Mouse (Mus musculus) frontal cortex, postnatal 10 days (tissue): Measurements from ENCODE around the gene Akirin2.
A peak's percentile ranks its signal among the peaks of the same experiment; 100 is the strongest.
"Not testable (repeated sequence)": the region's sequence is repeated elsewhere in the genome, so short reads cannot be mapped to it uniquely, and the experiment has no call there.

ENCODE experiments used
- DNase-seq, 2 experiments: peaks; one replicate each; pipeline ENCODE4 v3.0.0; 2022; ENCODE audit warnings: low spot score in 2 of 2, mixed read lengths in 1 of 2

The Akirin2 gene

GRCm38 (mm10) chr4:34550748-34551097, at the start of gene Akirin2:
TSS of gene Akirin2 (plus strand) at chr4:34550937.
- no peak for DNase-seq

GRCm38 (mm10) chr4:34510305-34510704, 40.4 kb upstream of the Akirin2 start:
- DNase-seq = no peak

- DNase-seq = no peak
Measured at GRCm38 (mm10) chr4:34522846-34523245, 27.9 kb upstream of the Akirin2 start.

GRCm38 (mm10) chr4:34523586-34523985, 27.2 kb upstream of the Akirin2 start:
- DNase-seq = no peak

- no peak for DNase-seq
Measured at GRCm38 (mm10) chr4:34526771-34527170, 24.0 kb upstream of the Akirin2 start.

GRCm38 (mm10) chr4:34528430-34529100, 22.2 kb upstream of the Akirin2 start:
- no peak for DNase-seq

- no peak for DNase-seq
Measured at GRCm38 (mm10) chr4:34529379-34529778, 21.4 kb upstream of the Akirin2 start.

GRCm38 (mm10) chr4:34529941-34530340, 20.8 kb upstream of the Akirin2 start:
- DNase-seq = no peak

GRCm38 (mm10) chr4:34549981-34550747, 573 bp upstream of the Akirin2 start:
- peak; percentile 95 to 96 for DNase-seq

- peak in 1 of 2 experiments; percentile 48 for DNase-seq
Measured at GRCm38 (mm10) chr4:34551098-34551809, 517 bp downstream of the Akirin2 start.

- no peak for DNase-seq
Measured at GRCm38 (mm10) chr4:34551966-34552365, 1.2 kb downstream of the Akirin2 start.

- no peak for DNase-seq
Measured at GRCm38 (mm10) chr4:34554596-34554995, 3.9 kb downstream of the Akirin2 start.

GRCm38 (mm10) chr4:34555604-34556003, 4.9 kb downstream of the Akirin2 start:
- DNase-seq = no peak

GRCm38 (mm10) chr4:34556183-34556582, 5.4 kb downstream of the Akirin2 start:
- no peak for DNase-seq

GRCm38 (mm10) chr4:34560971-34561370, 10.2 kb downstream of the Akirin2 start:
- DNase-seq = no peak

GRCm38 (mm10) chr4:34566226-34566625, 15.5 kb downstream of the Akirin2 start:
- DNase-seq = no peak

- DNase-seq = no peak
Measured at GRCm38 (mm10) chr4:34572876-34573275, 22.1 kb downstream of the Akirin2 start.

GRCm38 (mm10) chr4:34577028-34577427, 26.3 kb downstream of the Akirin2 start:
- no peak for DNase-seq

- no peak for DNase-seq
Measured at GRCm38 (mm10) chr4:34579215-34579614, 28.5 kb downstream of the Akirin2 start.

- not testable (repeated sequence) for DNase-seq
Measured at GRCm38 (mm10) chr4:34581489-34581888, 30.8 kb downstream of the Akirin2 start.

GRCm38 (mm10) chr4:34581990-34582389, 31.3 kb downstream of the Akirin2 start:
- DNase-seq = peak in 1 of 2 experiments; percentile 18

GRCm38 (mm10) chr4:34582476-34582875, 31.7 kb downstream of the Akirin2 start:
- DNase-seq = no peak

GRCm38 (mm10) chr4:34583427-34583826, 32.7 kb downstream of the Akirin2 start:
- no peak for DNase-seq
